Mouse (Mus musculus): ENCODE results near the gene Cdk6. TPM values are rescaled to one million over a fixed set of nuclear protein-coding genes. Genes with fewer than 3 reads are reported as not detected.

The Cdk6 gene
- total RNA-seq, 1 experiment = 34.1 TPM

DNA sequence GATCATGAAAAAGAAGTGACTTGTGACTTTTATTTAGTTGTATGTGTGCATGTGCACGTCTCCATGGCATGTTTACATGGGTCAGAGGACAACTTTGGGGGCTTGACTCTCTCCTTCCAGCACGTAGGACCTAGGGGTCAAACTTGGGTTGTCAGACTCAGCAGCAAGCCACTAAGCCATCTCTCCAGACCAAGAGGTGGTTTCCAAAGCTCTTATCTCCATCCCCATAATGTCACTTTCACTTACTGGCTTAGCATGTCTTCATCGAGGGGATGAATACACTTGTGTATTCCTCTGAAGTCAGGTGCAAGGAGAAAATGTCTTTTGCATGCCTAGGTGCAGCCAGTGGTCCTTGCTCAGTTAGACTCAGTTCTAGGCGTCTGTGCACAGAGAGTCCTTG, 163.2 kb downstream of the Cdk6 start:
- TF ChIP-seq MAFK (IDR thresholded peaks at IDR 0.05; ENCODE audit: insufficient read depth, low read depth, low read length) (no peak), HCFC1 (IDR thresholded peaks at IDR 0.05; ENCODE audit: borderline replicate concordance, insufficient read depth, low read length) (no peak), ZC3H11A (IDR thresholded peaks at IDR 0.05; ENCODE audit: borderline replicate concordance, low read depth, low read length) (no peak), CHD2 (IDR thresholded peaks at IDR 0.05; ENCODE audit: low read depth, low read length) (no peak), ZNF384 (IDR thresholded peaks at IDR 0.05; ENCODE audit: low read depth, low read length) (no peak)
- no peak overlapping the region for H3K9ac ChIP-seq (ENCODE audit: insufficient read depth, low read depth, low read length, poor library complexity, severe bottlenecking)
- in situ Hi-C loops (cut with MboI; ENCODE audit: low sequenced_read_pairs in 2 of 2, unreplicated experiment in 2 of 2) = no loop called here
- H3K4me3 ChIP-seq (ENCODE audit: insufficient read depth in 1 of 2, low read depth in 1 of 2, low read length in 2 of 2, poor library complexity in 1 of 2, severe bottlenecking in 1 of 2) = no peak overlapping the region
- DNase-seq (ENCODE audit: low read depth, low spot score) = no peak
- no peak overlapping the region for H3K27ac ChIP-seq (ENCODE audit: insufficient read depth, low read depth, low read length, poor library complexity, severe bottlenecking)
- no peaks in the 10 kb centered on the region for H3K9me3 ChIP-seq (ENCODE audit: control insufficient read depth, insufficient read depth, low read depth, low read length)
- peaks cover 0 to 2% of the 10 kb centered on the region in 2 experiments; a peak in 1 of 4 replicates for H3K4me1 ChIP-seq (ENCODE audit: control insufficient read depth in 2 of 2, insufficient read depth in 2 of 2, low read length in 2 of 2, poor library complexity in 1 of 2)
- H3K36me3 ChIP-seq (ENCODE audit: control insufficient read depth, insufficient read depth, low read length, poor library complexity, severe bottlenecking) = no peaks in the 10 kb centered on the region; the same call in 1 of the 2 replicates

DNA sequence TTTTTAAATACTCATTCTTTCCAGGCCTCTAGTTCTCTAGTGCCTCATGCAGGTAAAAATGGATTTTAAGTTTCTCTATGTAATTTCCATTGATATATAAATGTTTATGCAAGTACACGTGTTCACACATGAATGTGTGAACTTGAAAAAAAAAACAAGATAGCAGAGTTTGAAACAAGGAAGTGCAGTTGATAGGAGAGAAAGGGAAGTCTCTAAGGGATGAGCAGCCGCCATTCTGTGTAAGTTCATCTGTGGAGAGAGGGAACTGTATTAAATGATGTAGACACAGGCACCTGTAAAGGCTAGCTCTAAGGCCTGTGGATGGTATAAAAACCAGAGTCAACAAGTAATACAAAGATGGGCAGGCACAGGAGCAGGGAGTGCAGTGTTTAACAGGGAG, 164.3 kb downstream of the Cdk6 start:
- DNase-seq (ENCODE audit: low read depth, low spot score) = no peak
- Histone ChIP-seq H3K4me3 (ENCODE audit: insufficient read depth in 1 of 2, low read depth in 1 of 2, low read length in 2 of 2, poor library complexity in 1 of 2, severe bottlenecking in 1 of 2) (no peak overlapping the region), H3K9ac (ENCODE audit: insufficient read depth, low read depth, low read length, poor library complexity, severe bottlenecking) (no peak overlapping the region), H3K27ac (ENCODE audit: insufficient read depth, low read depth, low read length, poor library complexity, severe bottlenecking) (no peak overlapping the region), H3K36me3 (ENCODE audit: control insufficient read depth, insufficient read depth, low read length, poor library complexity, severe bottlenecking) (no peaks in the 10 kb centered on the region; the same call in 1 of the 2 replicates), H3K9me3 (ENCODE audit: control insufficient read depth, insufficient read depth, low read depth, low read length) (no peaks in the 10 kb centered on the region), H3K4me1 (ENCODE audit: control insufficient read depth in 2 of 2, insufficient read depth in 2 of 2, low read length in 2 of 2, poor library complexity in 1 of 2) (peaks cover 0 to 2% of the 10 kb centered on the region in 2 experiments; a peak in 1 of 4 replicates)
- no peak for TF ChIP-seq HCFC1 (IDR thresholded peaks at IDR 0.05; ENCODE audit: borderline replicate concordance, insufficient read depth, low read length)
- no peak for TF ChIP-seq ZNF384 (IDR thresholded peaks at IDR 0.05; ENCODE audit: low read depth, low read length)
- TF ChIP-seq MAFK (IDR thresholded peaks at IDR 0.05; ENCODE audit: insufficient read depth, low read depth, low read length) = no peak
- no peak for TF ChIP-seq ZC3H11A (IDR thresholded peaks at IDR 0.05; ENCODE audit: borderline replicate concordance, low read depth, low read length)
- in situ Hi-C loops (cut with MboI; ENCODE audit: low sequenced_read_pairs in 2 of 2, unreplicated experiment in 2 of 2) = no loop called here

DNA sequence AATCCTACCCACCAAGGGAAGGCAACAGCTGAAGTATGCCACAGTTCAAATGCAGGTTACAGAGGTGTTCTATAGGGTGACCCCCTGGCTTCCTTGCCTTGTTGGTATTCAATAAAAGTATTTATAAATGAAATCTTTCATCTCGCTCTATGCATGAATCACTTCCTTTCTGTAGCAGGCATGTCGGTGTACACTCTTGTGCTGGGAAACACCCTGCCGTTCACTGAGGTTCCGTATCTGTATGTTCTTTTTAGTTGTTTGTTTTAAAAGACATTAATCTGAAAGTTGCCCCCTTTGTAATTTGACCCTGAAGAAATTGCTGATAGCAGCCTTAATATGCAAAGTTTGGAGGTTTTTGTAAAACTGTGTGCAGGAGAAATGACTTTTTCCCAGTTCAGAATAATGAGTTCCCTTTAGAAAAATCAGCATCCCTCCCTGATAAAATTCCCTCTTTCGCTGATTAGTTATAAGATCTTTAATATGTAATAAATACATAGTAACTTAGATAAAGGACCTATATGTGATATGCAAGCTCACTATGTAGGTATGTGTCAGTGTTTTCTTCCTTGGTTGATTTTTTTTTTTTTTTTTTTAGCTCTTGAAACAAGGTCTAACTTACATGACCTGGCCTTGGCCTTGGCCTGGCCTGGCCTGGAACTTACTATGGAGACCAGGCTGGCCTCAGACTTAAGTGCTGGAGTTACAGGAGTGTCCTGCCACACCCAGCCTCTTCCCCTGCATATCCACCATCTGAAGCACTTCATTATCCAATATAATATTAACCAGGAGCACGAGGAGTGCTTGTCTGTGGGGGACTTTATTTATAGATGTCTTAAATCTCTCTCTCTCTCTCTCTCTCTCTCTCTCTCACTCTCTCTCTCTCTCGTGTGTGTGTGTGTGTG, 167.4 kb downstream of the Cdk6 start:
- H3K27ac ChIP-seq (ENCODE audit: insufficient read depth, low read depth, low read length, poor library complexity, severe bottlenecking) = no peak overlapping the region
- TF ChIP-seq MAFK (IDR thresholded peaks at IDR 0.05; ENCODE audit: insufficient read depth, low read depth, low read length) (no peak), ZC3H11A (IDR thresholded peaks at IDR 0.05; ENCODE audit: borderline replicate concordance, low read depth, low read length) (no peak), ZNF384 (IDR thresholded peaks at IDR 0.05; ENCODE audit: low read depth, low read length) (no peak), CHD2 (IDR thresholded peaks at IDR 0.05; ENCODE audit: low read depth, low read length) (no peak), HCFC1 (IDR thresholded peaks at IDR 0.05; ENCODE audit: borderline replicate concordance, insufficient read depth, low read length) (no peak)
- H3K9me3 ChIP-seq (ENCODE audit: control insufficient read depth, insufficient read depth, low read depth, low read length) = no peaks in the 10 kb centered on the region
- DNase-seq (ENCODE audit: low read depth, low spot score) = no peak
- no peak overlapping the region for H3K4me3 ChIP-seq (ENCODE audit: insufficient read depth in 1 of 2, low read depth in 1 of 2, low read length in 2 of 2, poor library complexity in 1 of 2, severe bottlenecking in 1 of 2)
- H3K9ac ChIP-seq (ENCODE audit: insufficient read depth, low read depth, low read length, poor library complexity, severe bottlenecking) = no peak overlapping the region
- peaks cover 0 to 2% of the 10 kb centered on the region in 2 experiments; a peak in 1 of 4 replicates for H3K4me1 ChIP-seq (ENCODE audit: control insufficient read depth in 2 of 2, insufficient read depth in 2 of 2, low read length in 2 of 2, poor library complexity in 1 of 2)
- in situ Hi-C loops (cut with MboI; ENCODE audit: low sequenced_read_pairs in 2 of 2, unreplicated experiment in 2 of 2) = no loop called here
- no peaks in the 10 kb centered on the region for H3K36me3 ChIP-seq (ENCODE audit: control insufficient read depth, insufficient read depth, low read length, poor library complexity, severe bottlenecking)

DNA sequence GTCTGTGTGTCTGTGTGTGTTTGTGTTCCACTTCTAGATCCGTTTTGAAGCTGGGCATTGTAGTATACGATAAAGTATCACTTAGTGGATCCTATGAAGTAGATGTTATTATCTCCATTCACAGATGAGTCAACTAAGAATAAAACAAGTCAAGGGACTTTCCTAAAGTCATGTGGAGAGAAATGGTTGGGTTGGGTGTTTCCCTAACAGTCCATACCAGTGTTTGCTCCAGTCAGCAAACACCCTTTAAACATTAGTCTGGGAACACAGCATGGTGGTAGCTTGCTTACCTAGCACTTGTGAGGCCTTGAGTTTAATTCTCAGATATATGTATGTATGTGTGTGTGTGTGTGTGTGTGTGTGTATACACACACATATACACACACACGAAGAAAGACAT, 168.2 kb downstream of the Cdk6 start:
- Histone ChIP-seq H3K4me1 (ENCODE audit: control insufficient read depth in 2 of 2, insufficient read depth in 2 of 2, low read length in 2 of 2, poor library complexity in 1 of 2) (peaks cover 0 to 2% of the 10 kb centered on the region in 2 experiments; a peak in 2 of 4 replicates), H3K36me3 (ENCODE audit: control insufficient read depth, insufficient read depth, low read length, poor library complexity, severe bottlenecking) (no peaks in the 10 kb centered on the region), H3K9me3 (ENCODE audit: control insufficient read depth, insufficient read depth, low read depth, low read length) (no peaks in the 10 kb centered on the region), H3K27ac (ENCODE audit: insufficient read depth, low read depth, low read length, poor library complexity, severe bottlenecking) (no peak overlapping the region), H3K9ac (ENCODE audit: insufficient read depth, low read depth, low read length, poor library complexity, severe bottlenecking) (no peak overlapping the region), H3K4me3 (ENCODE audit: insufficient read depth in 1 of 2, low read depth in 1 of 2, low read length in 2 of 2, poor library complexity in 1 of 2, severe bottlenecking in 1 of 2) (no peak overlapping the region)
- DNase-seq (ENCODE audit: low read depth, low spot score) = no peak
- in situ Hi-C loops (cut with MboI; ENCODE audit: low sequenced_read_pairs in 2 of 2, unreplicated experiment in 2 of 2) = no loop called here
- TF ChIP-seq MAFK (IDR thresholded peaks at IDR 0.05; ENCODE audit: insufficient read depth, low read depth, low read length) = no peak
- no peak for TF ChIP-seq HCFC1 (IDR thresholded peaks at IDR 0.05; ENCODE audit: borderline replicate concordance, insufficient read depth, low read length)
- TF ChIP-seq ZC3H11A (IDR thresholded peaks at IDR 0.05; ENCODE audit: borderline replicate concordance, low read depth, low read length) = no peak
- TF ChIP-seq ZNF384 (IDR thresholded peaks at IDR 0.05; ENCODE audit: low read depth, low read length) = no peak
- TF ChIP-seq CHD2 (IDR thresholded peaks at IDR 0.05; ENCODE audit: low read depth, low read length) = no peak
